Mouse (Mus musculus): ENCODE results near the gene Cnbp.

The Cnbp gene

GRCm38 (mm10) chr6:87850155-87850899 lies 579 bp downstream of the Cnbp start:
- DNase-seq (ENCODE audit: low spot score in 2 of 2): peak; percentile 56 to 58

GRCm38 (mm10) chr6:87849780-87850154 lies 1.1 kb downstream of the Cnbp start:
- DNase-seq (ENCODE audit: low spot score in 2 of 2): no peak

DNA sequence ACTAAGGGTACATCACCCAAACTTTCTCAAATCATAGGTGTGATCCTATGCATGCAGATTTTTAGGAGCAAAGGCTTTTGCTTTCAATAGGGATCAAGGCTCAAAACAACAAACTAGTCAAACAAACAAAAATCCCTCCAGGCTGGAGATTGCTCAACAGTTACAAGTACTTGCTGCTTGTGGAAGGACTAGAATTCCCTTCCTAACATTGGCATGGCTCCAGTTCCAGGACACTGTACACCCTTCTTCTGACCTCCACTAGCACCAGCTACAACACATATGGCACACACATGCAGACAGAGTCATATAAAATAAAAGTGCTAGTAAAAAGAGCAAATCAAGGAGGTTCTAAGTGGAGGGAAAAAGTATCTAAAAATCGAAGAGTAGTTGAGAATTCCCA lies 4.1 kb downstream of the Cnbp start:
- no peak for DNase-seq (ENCODE audit: low spot score in 2 of 2)

DNA sequence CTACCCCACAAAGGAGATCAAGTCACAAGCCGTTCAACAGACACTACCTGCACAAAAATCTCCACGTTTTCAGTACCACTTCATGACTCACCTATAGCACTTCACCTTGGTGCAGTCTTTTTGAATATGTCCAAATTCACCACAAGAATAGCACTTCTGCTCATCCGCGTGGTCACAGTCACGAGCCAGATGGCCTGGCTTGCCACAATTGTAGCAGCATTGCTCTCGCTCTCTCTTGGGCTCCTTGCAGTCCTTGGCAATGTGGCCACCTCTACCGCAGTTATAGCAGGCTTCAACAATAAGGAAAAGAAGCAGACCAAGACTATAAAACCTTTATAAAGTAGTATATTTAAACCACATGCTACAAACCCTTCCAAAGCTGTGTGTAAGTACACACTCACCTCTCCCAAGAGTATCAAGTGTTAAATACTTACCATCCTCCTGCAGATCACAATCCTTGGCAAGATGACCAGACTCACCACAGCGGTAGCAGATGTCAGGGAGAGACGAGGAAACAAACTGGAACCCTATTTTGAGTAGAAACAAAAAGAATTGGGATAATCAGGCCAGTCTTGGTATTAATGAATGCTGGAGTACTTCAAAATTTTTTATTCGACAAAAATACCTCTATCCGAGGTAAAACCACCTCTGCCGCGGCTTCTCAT lies 5.7 kb downstream of the Cnbp start:
- DNase-seq (ENCODE audit: low spot score in 2 of 2): no peak

GRCm38 (mm10) chr6:87842254-87842653 lies 8.7 kb downstream of the Cnbp start:
- DNase-seq (ENCODE audit: low spot score in 2 of 2): no peak

DNA sequence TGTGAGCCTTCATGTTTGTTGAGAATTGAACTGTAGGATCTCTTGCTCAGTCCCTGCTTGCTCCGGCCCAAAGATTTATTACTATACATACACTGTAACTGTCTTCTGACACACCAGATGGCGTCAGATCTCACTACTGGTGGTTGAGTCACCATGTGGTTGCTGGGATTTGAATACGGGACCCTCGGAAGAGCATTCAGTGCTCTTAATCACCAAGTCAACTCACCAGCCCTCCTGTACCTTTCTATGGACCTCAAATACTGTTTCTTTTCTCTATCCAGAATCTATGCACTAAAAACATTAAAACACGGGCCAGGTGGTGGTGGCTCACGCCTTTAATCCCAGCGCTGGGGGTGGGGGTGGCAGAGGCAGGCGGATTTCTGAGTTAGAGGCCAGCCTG lies 9.3 kb downstream of the Cnbp start:
- DNase-seq (ENCODE audit: low spot score in 2 of 2): no peak

DNA sequence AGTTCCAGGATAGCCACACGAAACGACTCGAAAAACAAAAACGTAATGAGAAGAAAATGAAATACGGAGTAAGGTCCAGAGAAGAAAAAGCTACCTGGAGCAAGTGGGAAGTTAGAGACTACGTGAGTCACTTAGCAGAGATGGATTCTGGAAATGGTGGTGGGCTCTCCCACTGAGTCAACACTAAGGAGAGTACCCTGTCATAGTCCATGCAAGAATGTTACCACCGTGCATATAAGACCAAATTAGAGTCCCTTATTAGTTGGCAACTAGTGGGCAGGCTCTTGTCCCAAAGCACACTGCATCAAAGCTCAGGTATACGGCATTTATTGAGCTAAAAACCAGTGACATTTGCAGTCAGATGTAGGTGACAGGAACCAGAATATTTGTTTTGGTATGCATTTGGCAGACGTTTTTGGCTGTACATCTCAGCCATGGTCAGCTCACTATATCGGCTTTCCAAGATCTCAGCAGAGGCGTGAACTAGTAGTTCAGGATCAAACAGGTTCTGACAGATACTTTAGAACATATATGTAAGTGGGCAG lies 11.0 kb downstream of the Cnbp start:
- no peak for DNase-seq (ENCODE audit: low spot score in 2 of 2)

DNA sequence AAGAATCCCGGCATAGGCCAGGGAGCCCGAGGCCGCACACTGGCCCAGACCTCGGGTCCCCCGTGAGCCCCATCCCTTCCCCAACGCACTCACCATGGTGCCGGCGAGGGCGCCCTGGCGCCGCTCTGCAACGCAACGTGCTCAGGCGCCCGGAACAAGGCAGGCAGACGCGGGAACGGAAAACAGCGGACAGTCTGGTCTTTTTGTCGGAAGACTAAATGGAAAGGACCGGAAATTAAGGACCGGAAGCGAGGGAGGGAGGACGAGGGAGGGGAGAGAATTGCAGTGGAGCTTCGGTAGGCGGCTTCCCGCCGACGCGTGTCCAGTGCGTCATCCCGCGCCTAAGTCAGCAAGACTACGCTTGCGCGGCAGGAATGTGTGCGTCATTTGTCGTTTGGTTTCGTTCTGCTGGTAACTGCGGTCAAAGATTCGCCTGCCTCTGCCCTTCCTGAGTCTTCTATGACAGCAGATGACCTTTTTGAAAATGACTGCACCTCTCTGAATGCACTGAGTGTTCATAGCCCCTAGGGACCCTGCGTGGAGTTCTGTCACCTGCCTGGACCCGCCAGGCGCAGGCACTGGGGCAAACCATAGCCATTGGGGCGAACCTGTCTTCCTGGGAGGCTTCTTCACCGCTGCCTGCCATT lies 12.2 kb downstream of the Cnbp start, which contains the start of gene Isy1:
Gene Isy1, minus strand, starts transcription at position 248 of the 647 bp plus-strand sequence.
- DNase-seq (ENCODE audit: low spot score in 2 of 2): peak; percentile 97 to 98

DNA sequence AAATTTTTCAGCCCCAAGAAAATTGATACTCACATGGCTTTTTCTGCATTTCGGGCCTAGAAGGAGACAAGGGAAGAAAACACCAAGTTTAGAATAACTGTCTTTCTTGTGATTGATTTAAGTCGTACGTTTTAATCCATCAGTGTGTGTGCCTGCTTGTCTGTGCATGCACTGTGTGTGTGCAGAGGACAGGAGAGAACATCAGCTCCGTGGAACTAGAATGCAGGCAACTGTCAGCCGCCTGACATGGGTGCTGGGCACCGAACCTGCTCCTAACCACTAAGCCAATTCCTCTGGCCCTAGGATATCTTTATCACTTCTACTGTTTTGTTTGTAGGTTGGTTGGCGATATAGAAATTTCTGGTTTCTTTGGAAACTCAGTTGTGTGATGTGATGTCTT lies 15.2 kb downstream of the Cnbp start, which contains the start of gene Gm45140:
Gene Gm45140, minus strand, starts transcription at position 101 of the 400 bp plus-strand sequence.
- DNase-seq (ENCODE audit: low spot score in 2 of 2): no peak

DNA sequence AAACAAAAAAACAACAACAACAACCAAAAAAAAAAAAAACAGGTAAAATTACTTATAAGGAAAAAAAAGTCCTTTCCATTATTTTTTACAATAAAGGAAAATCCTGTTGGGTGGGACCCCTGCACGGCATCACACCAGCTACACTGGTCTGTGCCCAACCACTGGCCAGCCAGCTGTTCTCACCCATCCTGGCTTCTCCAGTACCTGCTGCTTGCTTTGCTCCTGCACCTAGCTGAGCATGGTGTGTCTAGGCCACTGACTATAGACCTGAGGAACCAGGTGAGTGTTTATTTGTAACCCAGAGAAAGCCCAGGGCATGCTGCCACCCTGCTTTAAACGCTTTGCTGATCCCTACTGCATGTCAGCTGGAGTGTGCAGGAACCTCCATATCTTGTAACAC lies 30.5 kb downstream of the Cnbp start:
- DNase-seq (ENCODE audit: low spot score in 2 of 2): no peak

GRCm38 (mm10) chr6:87814486-87814885 lies 36.4 kb downstream of the Cnbp start:
- no peak for DNase-seq (ENCODE audit: low spot score in 2 of 2)

GRCm38 (mm10) chr6:87812656-87813055 lies 38.2 kb downstream of the Cnbp start:
- no peak for DNase-seq (ENCODE audit: low spot score in 2 of 2)

GRCm38 (mm10) chr6:87811675-87812338 lies 39.1 kb downstream of the Cnbp start, which contains the start of gene Rab43:
Gene Rab43 (minus strand): TSS chr6:87812164.
- DNase-seq (ENCODE audit: low spot score in 2 of 2): peak; percentile 94

DNA sequence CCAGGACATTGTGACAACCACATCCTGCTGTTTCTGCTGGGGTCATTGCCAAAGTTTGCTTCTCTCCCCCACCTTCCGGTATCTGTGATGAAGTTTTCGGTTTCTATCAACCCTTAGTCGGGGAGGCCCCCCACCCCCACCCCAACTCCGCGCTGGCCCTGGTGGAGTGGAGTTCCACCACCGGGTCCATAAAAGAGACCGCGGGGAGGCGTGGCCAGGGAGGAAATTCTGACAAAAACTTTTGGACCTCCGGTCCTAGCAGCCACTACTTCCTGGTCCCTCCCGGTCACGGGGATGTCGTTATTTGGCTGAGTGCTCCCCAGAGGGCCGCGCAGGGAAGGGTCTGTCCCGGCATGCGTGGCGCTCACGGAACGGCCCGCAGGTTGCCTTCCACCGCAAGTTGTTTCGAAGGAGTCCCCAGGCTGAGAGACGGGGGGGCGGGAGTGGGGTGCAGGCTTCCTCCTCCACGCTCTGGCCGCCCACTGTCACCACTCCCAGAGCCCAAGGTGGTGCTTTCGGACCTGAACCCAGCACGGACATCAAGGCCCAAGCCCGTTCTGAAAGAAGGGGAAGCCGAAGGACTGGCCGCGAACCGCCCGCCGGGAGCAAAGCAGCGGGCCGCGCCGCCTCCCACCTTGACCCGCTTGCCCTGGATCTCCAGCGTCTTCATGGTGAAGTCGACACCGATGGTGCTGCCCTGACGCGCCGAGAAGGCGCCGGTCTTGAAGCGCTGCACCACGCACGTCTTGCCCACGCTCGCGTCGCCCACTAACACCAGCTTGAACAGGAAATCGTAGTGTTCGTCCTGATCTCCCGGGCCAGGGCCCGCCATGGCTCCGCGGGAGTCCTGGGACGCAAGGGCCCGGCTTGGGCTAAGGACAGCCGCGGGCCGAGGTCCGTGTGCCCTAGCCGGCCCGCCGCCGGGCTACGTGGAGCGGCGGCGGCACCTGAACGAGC lies 39.9 kb downstream of the Cnbp start:
- DNase-seq (ENCODE audit: low spot score in 2 of 2): peak; percentile 64 to 67

DNA sequence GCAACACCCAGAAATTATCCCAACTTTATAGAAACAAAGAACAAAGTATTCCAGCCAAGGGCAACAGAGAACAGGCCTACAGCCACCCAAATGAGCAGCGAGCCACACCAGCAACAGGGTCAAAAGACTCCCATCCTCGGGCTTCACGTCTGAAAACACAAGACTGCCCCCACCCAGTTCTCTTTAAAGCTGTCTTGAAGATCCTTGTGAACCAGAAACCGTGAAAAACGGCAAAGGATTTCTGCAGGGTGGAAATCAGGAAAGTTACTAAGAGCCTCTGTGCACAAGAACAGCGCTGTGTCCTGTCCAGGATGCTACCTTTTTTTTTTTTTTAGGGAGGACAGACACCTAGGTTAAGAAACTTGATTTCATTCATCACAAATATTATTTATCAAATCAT lies 40.6 kb downstream of the Cnbp start:
- DNase-seq (ENCODE audit: low spot score in 2 of 2): no peak

DNA sequence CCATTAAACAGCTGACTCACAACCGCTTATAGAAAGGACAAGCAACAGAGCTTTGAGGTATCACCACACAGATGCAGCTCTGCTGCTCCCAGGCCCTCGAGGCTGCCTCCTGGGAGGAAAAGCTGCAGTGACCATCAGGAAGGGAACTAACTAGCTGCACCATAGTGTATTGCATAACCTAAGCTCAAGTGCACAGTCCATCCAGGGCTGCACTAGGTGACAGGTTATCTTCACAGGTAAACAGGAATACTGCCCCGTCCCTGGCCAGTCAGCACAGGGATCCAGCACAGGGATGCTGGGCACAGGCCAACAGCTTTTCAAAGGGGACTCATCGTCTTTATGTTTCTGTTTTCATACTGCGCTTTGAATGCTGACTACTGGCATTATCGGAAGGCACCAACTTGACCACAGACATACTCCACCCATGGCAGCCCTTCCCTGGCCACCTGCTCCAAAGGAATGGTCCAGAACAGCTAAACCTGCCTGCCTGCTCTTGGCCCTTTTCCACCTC lies 41.2 kb downstream of the Cnbp start:
- DNase-seq (ENCODE audit: low spot score in 2 of 2): no peak

- DNase-seq (ENCODE audit: low spot score in 2 of 2): no peak
Observed at GRCm38 (mm10) chr6:87809144-87809543, 41.8 kb downstream of the Cnbp start.

DNA sequence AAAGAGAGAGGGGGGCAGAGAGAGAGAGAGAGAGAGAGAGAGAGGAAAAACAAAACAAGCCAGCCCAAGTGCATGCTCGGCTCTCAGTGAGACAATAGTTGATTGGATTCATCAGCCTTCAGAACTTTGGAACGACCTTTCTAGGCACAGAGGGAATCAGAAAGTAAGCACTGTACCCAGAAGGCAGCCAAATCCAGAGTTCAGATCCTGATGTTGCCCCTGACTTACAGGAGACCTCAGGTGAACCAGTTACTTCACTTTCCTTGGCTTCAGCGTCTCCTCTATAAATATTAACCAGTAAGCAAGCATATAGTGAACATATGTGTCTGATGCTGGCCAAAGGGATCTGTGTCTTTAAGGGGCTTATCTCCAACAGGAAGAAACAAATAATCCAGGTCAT lies 42.4 kb downstream of the Cnbp start:
- no peak for DNase-seq (ENCODE audit: low spot score in 2 of 2)

DNA sequence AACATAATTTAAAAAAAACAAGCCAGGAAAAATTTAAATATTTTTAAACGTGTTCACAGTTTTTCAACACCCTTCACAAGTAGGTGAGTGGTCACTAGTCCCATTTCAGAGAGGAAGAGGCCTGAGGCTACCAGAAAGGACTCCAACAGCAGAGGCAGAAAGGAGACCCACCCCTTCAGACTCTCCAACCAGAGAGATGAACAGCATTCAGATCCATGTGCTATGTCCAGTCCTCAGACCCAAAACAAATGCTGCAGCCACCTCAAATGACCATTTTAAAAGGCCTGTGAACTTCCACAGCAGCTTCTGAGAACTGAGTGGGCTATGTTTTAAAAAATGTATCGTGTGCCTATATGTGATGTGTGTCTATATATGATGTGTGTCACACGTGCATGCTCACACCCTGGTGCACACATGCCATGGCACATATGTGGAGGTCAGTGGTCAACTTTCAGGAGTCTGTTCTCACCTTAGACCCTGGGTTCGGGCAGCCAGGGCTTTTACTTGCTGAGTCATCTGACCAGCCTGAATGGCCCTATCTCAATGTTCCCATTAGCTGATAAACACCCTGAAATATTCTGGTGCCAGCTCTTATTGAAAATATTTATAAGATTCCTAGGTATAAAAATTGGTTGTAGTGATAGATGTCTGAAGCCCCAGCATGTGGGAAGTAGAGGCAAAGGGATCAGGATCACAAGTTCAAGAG lies 43.0 kb downstream of the Cnbp start:
- no peak for DNase-seq (ENCODE audit: low spot score in 2 of 2)

- DNase-seq (ENCODE audit: low spot score in 2 of 2): no peak
Observed at GRCm38 (mm10) chr6:87806857-87807256, 44.0 kb downstream of the Cnbp start.

All from right cerebral cortex, postnatal 10 days (tissue).